Mouse (Mus musculus) megakaryocyte progenitor cell, adult 5-6 weeks (primary cell): ENCODE data around the gene Ric8a. TPM values are rescaled to one million over a fixed set of nuclear protein-coding genes. Genes with fewer than 3 reads are reported as not detected.

Experiments
- total RNA-seq, 2 experiments: library from RNA; stranded (forward) in 1 of 2; stranded (reverse) in 1 of 2; fragments of 157-497, 149-512 nt in 1 of 2; fragments of 200-1000 nt in 1 of 2; gene quantifications; 2 replicates each; pipeline versions ENCODE4 v1.2.3 to v1.2.4; 2015 to 2017

Ric8a gene
- total RNA-seq, 2 experiments from 2014 or later, result 24.4 to 38.2 TPM

Other genes with a start within 250 kb of the Ric8a start
- not detected in 2 replicates for gene Olfr61, start 228.0 kb upstream of the Ric8a start, total RNA-seq (2015)
- not detected in 2 replicates for gene Olfr61, start 228.0 kb upstream of the Ric8a start, total RNA-seq (2017)
- not detected in 2 replicates for gene Olfr53, start 210.5 kb upstream of the Ric8a start, total RNA-seq (2015)
- gene Olfr53, start 210.5 kb upstream of the Ric8a start, total RNA-seq (2017), result not detected in 2 replicates
- gene Olfr539, start 197.0 kb upstream of the Ric8a start, total RNA-seq (2015), result not detected in 2 replicates
- not detected in 2 replicates for gene Olfr539, start 197.0 kb upstream of the Ric8a start, total RNA-seq (2017)
- not detected in 2 replicates for gene Olfr45, start 175.0 kb upstream of the Ric8a start, total RNA-seq (2015)
- 0.10 TPM in 1 of 2 replicates, not detected in the other for gene Olfr45, start 175.0 kb upstream of the Ric8a start, total RNA-seq (2017)
- gene Olfr541, start 159.7 kb upstream of the Ric8a start, total RNA-seq (2015), result not detected in 2 replicates
- gene Olfr541, start 159.7 kb upstream of the Ric8a start, total RNA-seq (2017), result not detected in 2 replicates
- not detected in 2 replicates for gene Cyp2e1, start 93.2 kb upstream of the Ric8a start, total RNA-seq (2015)
- gene Cyp2e1, start 93.2 kb upstream of the Ric8a start, total RNA-seq (2017), result not detected in 2 replicates
- gene Syce1, start 69.1 kb upstream of the Ric8a start, total RNA-seq (2015), result 0.20 and 1.4 TPM in 2 replicates
- 2.7 and 4.4 TPM in 2 replicates for gene Syce1, start 69.1 kb upstream of the Ric8a start, total RNA-seq (2017)
- gene Zfp941, start 34.8 kb upstream of the Ric8a start, total RNA-seq (2015), result 0.66 and 1.2 TPM in 2 replicates
- gene Zfp941, start 34.8 kb upstream of the Ric8a start, total RNA-seq (2017), result 1.4 and 1.5 TPM in 2 replicates
- not detected in 2 replicates for gene Urah, start 21.9 kb upstream of the Ric8a start, total RNA-seq (2015)
- gene Urah, start 21.9 kb upstream of the Ric8a start, total RNA-seq (2017), result not detected in 2 replicates
- gene Scgb1c1, start 11.4 kb upstream of the Ric8a start, total RNA-seq (2015), result not detected in 2 replicates
- not detected in 2 replicates for gene Scgb1c1, start 11.4 kb upstream of the Ric8a start, total RNA-seq (2017)
- not detected in 2 replicates for gene Odf3, start 9.2 kb upstream of the Ric8a start, total RNA-seq (2015)
- gene Odf3, start 9.2 kb upstream of the Ric8a start, total RNA-seq (2017), result not detected in 2 replicates
- 0.35 TPM in 1 of 2 replicates, not detected in the other for gene Gm45785, start 626 bp upstream of the Ric8a start, total RNA-seq (2015)
- not detected in 2 replicates for gene Gm45785, start 626 bp upstream of the Ric8a start, total RNA-seq (2017)
- 9.9 and 12.3 TPM in 2 replicates for gene Bet1l, start 620 bp downstream of the Ric8a start, total RNA-seq (2015)
- 21.8 and 24.6 TPM in 2 replicates for gene Bet1l, start 620 bp downstream of the Ric8a start, total RNA-seq (2017)
- 85.9 and 103 TPM in 2 replicates for gene Psmd13, start 25.0 kb downstream of the Ric8a start, total RNA-seq (2015)
- 197 and 208 TPM in 2 replicates for gene Psmd13, start 25.0 kb downstream of the Ric8a start, total RNA-seq (2017)
- gene Sirt3, start 25.4 kb downstream of the Ric8a start, total RNA-seq (2015), result 22.9 and 23.0 TPM in 2 replicates
- gene Sirt3, start 25.4 kb downstream of the Ric8a start, total RNA-seq (2017), result 30.0 and 31.9 TPM in 2 replicates
- gene Cox8b, start 43.5 kb downstream of the Ric8a start, total RNA-seq (2015), result not detected in 2 replicates
- not detected in 2 replicates for gene Cox8b, start 43.5 kb downstream of the Ric8a start, total RNA-seq (2017)
- not detected in 2 replicates for gene Nlrp6, start 63.9 kb downstream of the Ric8a start, total RNA-seq (2015)
- gene Nlrp6, start 63.9 kb downstream of the Ric8a start, total RNA-seq (2017), result not detected in 2 replicates
- gene Pgghg, start 84.4 kb downstream of the Ric8a start, total RNA-seq (2015), result 5.1 and 7.3 TPM in 2 replicates
- gene Pgghg, start 84.4 kb downstream of the Ric8a start, total RNA-seq (2017), result 8.2 and 9.0 TPM in 2 replicates
- gene Ifitm5, start 93.3 kb downstream of the Ric8a start, total RNA-seq (2015), result 0.83 and 1.1 TPM in 2 replicates
- not detected in 2 replicates for gene Ifitm5, start 93.3 kb downstream of the Ric8a start, total RNA-seq (2017)
- gene Gm45717, start 99.0 kb downstream of the Ric8a start, total RNA-seq (2015), result not detected in 2 replicates
- 1.1 TPM in 1 of 2 replicates, not detected in the other for gene Gm45717, start 99.0 kb downstream of the Ric8a start, total RNA-seq (2017)
- 577 and 637 TPM in 2 replicates for gene Ifitm2, start 99.0 kb downstream of the Ric8a start, total RNA-seq (2015)
- 287 and 322 TPM in 2 replicates for gene Ifitm2, start 99.0 kb downstream of the Ric8a start, total RNA-seq (2017)
- gene Ifitm1, start 110.3 kb downstream of the Ric8a start, total RNA-seq (2015), result 57.8 and 89.8 TPM in 2 replicates
- 33.7 and 37.5 TPM in 2 replicates for gene Ifitm1, start 110.3 kb downstream of the Ric8a start, total RNA-seq (2017)
- 147 and 203 TPM in 2 replicates for gene Ifitm3, start 153.8 kb downstream of the Ric8a start, total RNA-seq (2015)
- gene Ifitm3, start 153.8 kb downstream of the Ric8a start, total RNA-seq (2017), result 49.4 and 56.2 TPM in 2 replicates
- gene Ifitm6, start 161.0 kb downstream of the Ric8a start, total RNA-seq (2015), result 81.7 and 90.1 TPM in 2 replicates
- gene Ifitm6, start 161.0 kb downstream of the Ric8a start, total RNA-seq (2017), result 37.7 and 55.9 TPM in 2 replicates
- not detected in 2 replicates for gene Gm17387, start 172.2 kb downstream of the Ric8a start, total RNA-seq (2015)
- gene Gm17387, start 172.2 kb downstream of the Ric8a start, total RNA-seq (2017), result not detected in 2 replicates
- 0.84 and 1.3 TPM in 2 replicates for gene B4galnt4, start 204.1 kb downstream of the Ric8a start, total RNA-seq (2015)
- gene B4galnt4, start 204.1 kb downstream of the Ric8a start, total RNA-seq (2017), result 1.5 and 2.8 TPM in 2 replicates
- gene Pkp3, start 221.3 kb downstream of the Ric8a start, total RNA-seq (2015), result 1.0 and 2.2 TPM in 2 replicates
- 0.10 and 1.1 TPM in 2 replicates for gene Pkp3, start 221.3 kb downstream of the Ric8a start, total RNA-seq (2017)
- 12.3 and 12.6 TPM in 2 replicates for gene Sigirr, start 243.6 kb downstream of the Ric8a start, total RNA-seq (2015)
- 5.8 and 14.0 TPM in 2 replicates for gene Sigirr, start 243.6 kb downstream of the Ric8a start, total RNA-seq (2017)